Mouse (Mus musculus) embryonic fibroblast, embryonic 13.5 days (primary cell): Measurements from ENCODE around the gene Mesd.

ENCODE experiments used
- CTCF ChIP-seq: IDR thresholded peaks from 2 replicates; pipeline ENCODE4 v1.5.1; 2011; ENCODE audit warnings: mild to moderate bottlenecking, control low read depth, low read length, moderate library complexity, borderline replicate concordance; ENCODE audit not compliant: insufficient read depth
- POLR2A ChIP-seq: IDR thresholded peaks from 2 replicates; pipeline ENCODE4 v1.6.1; 2011; ENCODE audit warnings: low read depth, mild to moderate bottlenecking, control low read depth, low read length, moderate library complexity

DNA sequence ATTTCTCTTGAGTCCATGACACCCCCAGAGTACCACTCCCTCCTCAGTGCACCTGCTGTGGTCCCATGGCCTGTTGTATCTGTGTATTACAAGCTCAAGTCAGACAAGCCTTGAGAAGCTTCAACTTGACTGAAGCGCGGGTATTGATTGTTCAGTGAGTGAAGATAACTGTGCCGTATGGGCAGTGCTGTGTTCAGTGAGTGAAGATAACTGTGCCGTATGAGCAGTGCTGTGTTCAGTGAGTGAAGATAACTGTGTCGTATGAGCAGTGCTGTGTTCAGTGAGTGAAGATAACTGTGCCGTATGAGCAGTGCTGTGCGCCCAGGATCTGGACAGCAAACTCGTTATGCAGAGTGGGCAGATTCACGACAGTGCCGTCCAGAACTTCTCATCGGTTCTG, 14.0 kb downstream of the Mesd start:
- TF ChIP-seq POLR2A (no peak), CTCF (no peak)
